Mouse (Mus musculus) limb, embryonic 15.5 days (tissue): ENCODE data around the gene Grhl1. TPM values are rescaled to one million over a fixed set of nuclear protein-coding genes. Genes with fewer than 3 reads are reported as not detected.

Experiments
- polyA plus RNA-seq: library from polyadenylated mRNA; unstranded; fragments of >200 nt; fragmentation: Nextera tagmentation; extraction: Ambion mirVana; gene quantifications from 2 replicates; pipeline ENCODE4 v1.2.1, GENCODE M21; 2015

The Grhl1 gene
- polyA plus RNA-seq, 1 experiment from 2014 or later = 42.5 TPM

Other genes starting within 250 kb of the Grhl1 start
- 27.4 and 27.7 TPM in 2 replicates for gene Taf1b, start 73.9 kb upstream of the Grhl1 start, polyA plus RNA-seq
- gene Klf11, start 79.0 kb downstream of the Grhl1 start, polyA plus RNA-seq = 13.6 and 14.4 TPM in 2 replicates
- 6.7 and 8.1 TPM in 2 replicates for gene Cys1, start 109.5 kb downstream of the Grhl1 start, polyA plus RNA-seq
- gene Rrm2, start 136.0 kb downstream of the Grhl1 start, polyA plus RNA-seq = 159 and 162 TPM in 2 replicates